Mouse (Mus musculus): ENCODE results near the gene Bad. TPM values are rescaled to one million over a fixed set of nuclear protein-coding genes. Genes with fewer than 3 reads are reported as not detected.
"Not testable (repeated sequence)": the region's sequence is repeated elsewhere in the genome, so short reads cannot be mapped to it uniquely, and the experiment has no call there.

Gene Bad
- total RNA-seq (2017), result 21.9 and 30.1 TPM in 2 replicates

GRCm38 (mm10) chr19:6941372-6942248 lies at the start of gene Bad:
Bad (plus strand) TSS chr19:6941861.
- peak; percentile 67 to 79 for ATAC-seq (replicated peaks in 1 of 2; ENCODE audit: insufficient read depth in 1 of 2, low FRiP score in 2 of 2, low TSS enrichment in 1 of 2, low read depth in 1 of 2, poor library complexity in 2 of 2, severe bottlenecking in 2 of 2)

DNA sequence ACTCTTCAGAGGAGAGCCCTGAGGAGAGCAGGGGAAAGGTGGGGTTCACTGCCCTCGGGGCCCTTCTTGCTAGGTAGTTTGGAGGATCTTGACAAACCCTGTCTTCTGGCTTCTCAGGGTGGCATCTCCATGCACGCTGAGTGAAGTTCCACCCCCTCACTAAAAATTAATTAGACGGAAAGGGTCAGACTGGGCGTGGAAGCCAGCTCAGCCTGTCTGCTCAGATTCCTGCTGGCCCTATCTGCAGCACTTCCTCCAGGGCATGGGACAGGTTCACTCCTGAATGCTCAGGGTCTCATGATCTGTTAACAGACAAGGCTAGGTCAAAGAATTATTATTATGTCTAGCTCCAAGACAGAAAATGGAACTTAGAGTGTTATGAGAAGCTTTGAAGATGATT lies 49.1 kb upstream of the Bad start:
- no peak for ATAC-seq (replicated peaks in 1 of 2; ENCODE audit: insufficient read depth in 1 of 2, low FRiP score in 2 of 2, low TSS enrichment in 1 of 2, low read depth in 1 of 2, poor library complexity in 2 of 2, severe bottlenecking in 2 of 2)

DNA sequence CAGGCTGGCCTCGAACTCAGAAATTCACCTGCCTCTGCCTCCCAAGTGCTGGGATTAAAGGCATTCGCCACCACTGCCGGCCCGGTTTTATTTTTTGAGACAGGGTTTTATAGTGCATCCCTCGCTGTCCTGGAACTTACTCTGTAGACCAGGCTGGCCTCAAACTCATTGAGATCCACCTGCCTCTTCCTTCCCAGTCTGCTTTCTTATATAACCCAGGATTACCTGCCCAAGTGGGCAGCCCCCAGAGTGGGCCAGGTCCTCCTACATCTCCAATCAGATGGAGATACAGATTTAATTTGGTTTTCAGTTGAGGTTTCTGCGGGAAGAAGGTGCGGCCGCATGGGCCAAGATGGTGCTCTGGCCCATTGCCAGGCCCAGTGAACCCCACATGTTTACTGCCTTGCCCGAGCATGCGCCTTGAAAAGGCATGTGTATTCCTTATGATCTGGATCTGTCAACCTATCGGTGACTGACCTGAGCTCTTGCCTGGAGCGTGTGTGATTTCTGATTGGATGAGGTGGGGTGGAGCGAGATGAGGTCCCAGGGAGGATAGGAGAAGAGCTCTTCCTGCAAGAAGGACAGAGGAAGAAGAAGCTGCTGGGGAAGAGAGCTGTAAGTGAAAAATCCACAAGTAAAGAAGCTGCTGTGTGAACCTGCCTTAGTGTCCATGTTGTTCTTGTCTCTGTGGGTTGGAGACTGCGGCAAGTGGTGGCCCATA lies 47.8 kb upstream of the Bad start:
- ATAC-seq (replicated peaks in 1 of 2; ENCODE audit: insufficient read depth in 1 of 2, low FRiP score in 2 of 2, low TSS enrichment in 1 of 2, low read depth in 1 of 2, poor library complexity in 2 of 2, severe bottlenecking in 2 of 2), result no peak

GRCm38 (mm10) chr19:6895608-6896305 lies 45.9 kb upstream of the Bad start:
- ATAC-seq (replicated peaks in 1 of 2; ENCODE audit: insufficient read depth in 1 of 2, low FRiP score in 2 of 2, low TSS enrichment in 1 of 2, low read depth in 1 of 2, poor library complexity in 2 of 2, severe bottlenecking in 2 of 2), result not testable (repeated sequence)

GRCm38 (mm10) chr19:6899641-6900040 lies 42.0 kb upstream of the Bad start:
- no peak for ATAC-seq (replicated peaks in 1 of 2; ENCODE audit: insufficient read depth in 1 of 2, low FRiP score in 2 of 2, low TSS enrichment in 1 of 2, low read depth in 1 of 2, poor library complexity in 2 of 2, severe bottlenecking in 2 of 2)

DNA sequence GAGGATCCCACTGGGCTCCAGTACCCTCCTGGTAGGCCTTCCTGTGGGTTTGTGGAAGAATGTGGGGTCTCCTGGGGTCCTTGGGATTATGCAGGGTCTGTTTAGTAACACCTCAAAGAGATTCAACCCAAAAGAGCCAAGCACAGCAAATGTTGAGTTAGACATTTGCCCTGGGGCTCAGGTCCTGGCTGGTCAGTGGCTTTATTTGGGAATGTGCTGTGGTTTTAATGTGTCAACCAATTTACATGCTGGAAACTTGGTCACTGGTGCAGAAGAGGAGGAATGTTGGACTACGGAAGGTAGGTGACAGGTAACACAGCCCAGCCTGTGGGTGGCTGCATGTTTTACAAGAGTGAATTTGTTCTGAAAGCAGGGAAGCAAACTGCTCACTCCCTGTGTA lies 38.6 kb upstream of the Bad start:
- ATAC-seq (replicated peaks in 1 of 2; ENCODE audit: insufficient read depth in 1 of 2, low FRiP score in 2 of 2, low TSS enrichment in 1 of 2, low read depth in 1 of 2, poor library complexity in 2 of 2, severe bottlenecking in 2 of 2), result no peak

DNA sequence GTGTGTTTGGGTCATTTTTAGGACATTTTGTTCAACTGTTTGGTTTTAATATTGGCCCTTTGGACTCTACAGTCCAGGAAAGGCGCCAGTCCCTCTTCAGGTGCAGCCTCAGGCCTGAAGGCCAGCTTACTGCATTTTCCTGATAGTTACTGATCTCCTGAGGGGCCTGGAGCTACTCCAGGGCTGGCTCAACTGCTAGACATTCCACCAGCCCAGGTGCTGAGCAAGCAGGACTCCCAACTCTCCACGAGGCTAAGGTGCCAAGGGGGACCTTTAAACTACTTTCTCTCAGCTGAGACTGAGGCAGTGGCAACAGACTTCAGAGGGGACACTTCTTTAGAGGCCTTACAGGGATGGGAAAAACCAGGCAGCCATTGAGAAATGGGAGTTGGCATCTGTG lies 36.8 kb upstream of the Bad start:
- ATAC-seq (replicated peaks in 1 of 2; ENCODE audit: insufficient read depth in 1 of 2, low FRiP score in 2 of 2, low TSS enrichment in 1 of 2, low read depth in 1 of 2, poor library complexity in 2 of 2, severe bottlenecking in 2 of 2), result no peak

DNA sequence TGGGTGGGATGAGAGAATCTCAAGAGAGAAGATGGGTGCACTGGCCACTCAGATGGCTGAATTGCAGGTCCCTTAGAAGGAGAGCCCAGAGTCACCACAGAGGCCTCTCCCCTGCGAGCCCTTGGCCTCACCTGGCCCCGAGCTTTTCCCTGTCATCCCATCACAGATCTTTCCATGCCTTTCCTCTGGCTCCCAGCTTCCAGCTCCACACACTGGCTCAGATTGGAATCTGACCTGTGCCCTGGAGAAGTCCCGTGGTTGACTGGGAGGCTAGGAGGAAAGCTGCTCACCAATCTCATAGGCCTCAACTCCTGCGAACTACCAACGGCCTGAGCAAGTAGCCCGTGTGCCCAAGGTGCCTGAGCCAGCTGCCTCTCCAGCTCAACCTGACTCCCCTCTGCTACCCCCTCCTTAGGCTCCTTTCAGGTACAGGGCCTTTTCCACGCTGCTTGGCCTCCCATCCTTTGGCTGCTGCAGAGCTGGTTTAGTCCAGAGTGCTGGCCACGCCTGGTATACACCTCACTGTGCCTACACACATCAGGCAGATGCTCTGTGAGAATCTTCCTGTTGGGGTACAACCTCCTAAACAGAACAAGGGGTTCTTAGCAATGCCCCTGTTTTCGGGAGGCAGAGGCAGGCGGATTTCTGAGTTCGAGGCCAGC lies 36.0 kb upstream of the Bad start:
- ATAC-seq (replicated peaks in 1 of 2; ENCODE audit: insufficient read depth in 1 of 2, low FRiP score in 2 of 2, low TSS enrichment in 1 of 2, low read depth in 1 of 2, poor library complexity in 2 of 2, severe bottlenecking in 2 of 2), result no peak

DNA sequence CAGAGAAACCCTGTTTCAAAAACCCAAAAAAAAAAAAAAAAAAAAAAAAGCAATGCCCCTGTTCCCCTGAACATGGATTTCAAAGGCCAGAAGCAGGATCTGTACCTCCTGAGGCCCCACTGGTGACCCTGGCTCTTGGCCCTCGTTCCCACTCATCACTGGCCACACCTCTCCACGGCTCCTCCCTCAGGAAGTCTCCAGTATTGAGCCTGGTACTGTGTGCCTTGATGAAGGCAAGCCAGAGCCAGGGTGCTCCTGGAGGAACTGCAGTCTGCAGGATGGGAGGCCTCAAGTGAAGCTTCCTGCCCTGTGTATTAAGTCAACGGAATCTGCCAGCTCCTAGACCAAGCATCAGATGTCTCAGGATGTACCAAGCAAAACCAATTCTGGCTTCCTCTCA lies 35.5 kb upstream of the Bad start:
- no peak for ATAC-seq (replicated peaks in 1 of 2; ENCODE audit: insufficient read depth in 1 of 2, low FRiP score in 2 of 2, low TSS enrichment in 1 of 2, low read depth in 1 of 2, poor library complexity in 2 of 2, severe bottlenecking in 2 of 2)

DNA sequence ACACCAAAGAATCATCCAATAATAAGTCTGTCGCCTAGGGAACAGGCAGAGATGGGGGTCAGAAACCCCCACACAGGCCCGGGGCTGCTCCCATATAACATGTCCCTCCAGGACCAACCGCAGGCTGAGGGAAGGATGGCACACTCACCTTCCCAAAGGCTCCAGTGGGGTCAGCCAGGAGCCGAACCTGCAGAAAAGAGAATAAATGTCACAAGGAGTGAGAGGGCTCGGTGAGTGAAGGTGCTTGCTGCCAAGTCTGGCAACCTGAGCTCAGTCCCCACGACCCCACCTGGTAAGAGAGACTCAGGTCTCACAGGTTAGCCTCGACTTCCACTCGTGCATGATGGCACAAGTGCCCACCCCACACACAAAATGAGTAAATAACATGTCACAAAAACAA lies 34.6 kb upstream of the Bad start:
- ATAC-seq (replicated peaks in 1 of 2; ENCODE audit: insufficient read depth in 1 of 2, low FRiP score in 2 of 2, low TSS enrichment in 1 of 2, low read depth in 1 of 2, poor library complexity in 2 of 2, severe bottlenecking in 2 of 2), result no peak

DNA sequence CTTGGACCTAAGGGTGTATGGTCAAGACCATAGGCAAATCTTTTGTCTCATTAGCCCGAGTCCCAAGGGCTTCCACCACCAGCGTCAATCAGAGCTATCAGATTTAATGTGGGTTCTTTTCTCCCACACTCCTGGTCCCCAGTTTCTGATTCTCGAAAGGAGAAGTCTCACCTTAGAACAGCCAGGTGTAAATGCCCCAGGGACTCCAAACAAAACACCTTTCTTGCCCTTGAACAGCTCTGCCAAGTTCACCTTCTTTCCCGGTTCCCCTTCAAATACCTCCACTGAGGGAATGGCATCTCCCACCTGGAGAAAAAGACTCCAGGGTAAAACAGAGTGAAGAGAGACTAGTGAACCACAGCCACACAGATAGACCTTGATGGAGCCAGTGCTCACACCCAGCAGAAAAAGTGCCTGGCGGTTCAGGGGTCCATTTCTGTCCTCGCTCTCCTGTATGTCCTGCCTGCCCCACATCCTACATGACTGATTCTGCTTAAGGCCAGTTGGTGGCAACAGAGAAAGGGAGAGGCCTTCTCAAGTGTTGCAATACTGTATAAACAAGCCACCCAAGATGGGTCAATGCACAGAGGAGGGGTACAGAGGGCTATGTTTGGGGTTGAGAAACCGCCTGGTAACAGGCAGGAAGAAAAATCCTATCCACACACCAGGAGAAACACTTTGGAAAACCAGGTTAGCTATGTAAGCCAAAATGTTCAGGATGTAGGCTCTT lies 33.7 kb upstream of the Bad start:
- ATAC-seq (replicated peaks in 1 of 2; ENCODE audit: insufficient read depth in 1 of 2, low FRiP score in 2 of 2, low TSS enrichment in 1 of 2, low read depth in 1 of 2, poor library complexity in 2 of 2, severe bottlenecking in 2 of 2), result no peak

DNA sequence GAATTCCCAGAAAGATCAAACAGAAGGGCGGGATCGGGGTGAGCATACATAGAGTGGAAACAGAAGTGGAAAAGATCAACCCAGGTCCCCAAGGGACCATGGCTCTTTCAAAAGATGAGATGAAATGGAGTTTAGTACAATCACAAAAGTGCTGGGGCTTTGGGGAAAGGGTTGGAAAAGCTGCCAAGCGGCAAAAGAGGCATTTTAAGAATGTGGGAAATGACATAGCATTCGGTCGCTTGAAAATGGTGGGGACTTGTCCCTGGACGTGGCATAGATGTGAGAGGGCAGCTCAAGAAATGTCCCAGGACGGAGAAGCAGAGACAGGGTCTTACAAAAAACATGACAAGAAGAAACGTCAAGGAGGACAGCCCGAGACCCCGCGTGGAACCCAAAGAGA lies 32.6 kb upstream of the Bad start:
- ATAC-seq (replicated peaks in 1 of 2; ENCODE audit: insufficient read depth in 1 of 2, low FRiP score in 2 of 2, low TSS enrichment in 1 of 2, low read depth in 1 of 2, poor library complexity in 2 of 2, severe bottlenecking in 2 of 2), result no peak

DNA sequence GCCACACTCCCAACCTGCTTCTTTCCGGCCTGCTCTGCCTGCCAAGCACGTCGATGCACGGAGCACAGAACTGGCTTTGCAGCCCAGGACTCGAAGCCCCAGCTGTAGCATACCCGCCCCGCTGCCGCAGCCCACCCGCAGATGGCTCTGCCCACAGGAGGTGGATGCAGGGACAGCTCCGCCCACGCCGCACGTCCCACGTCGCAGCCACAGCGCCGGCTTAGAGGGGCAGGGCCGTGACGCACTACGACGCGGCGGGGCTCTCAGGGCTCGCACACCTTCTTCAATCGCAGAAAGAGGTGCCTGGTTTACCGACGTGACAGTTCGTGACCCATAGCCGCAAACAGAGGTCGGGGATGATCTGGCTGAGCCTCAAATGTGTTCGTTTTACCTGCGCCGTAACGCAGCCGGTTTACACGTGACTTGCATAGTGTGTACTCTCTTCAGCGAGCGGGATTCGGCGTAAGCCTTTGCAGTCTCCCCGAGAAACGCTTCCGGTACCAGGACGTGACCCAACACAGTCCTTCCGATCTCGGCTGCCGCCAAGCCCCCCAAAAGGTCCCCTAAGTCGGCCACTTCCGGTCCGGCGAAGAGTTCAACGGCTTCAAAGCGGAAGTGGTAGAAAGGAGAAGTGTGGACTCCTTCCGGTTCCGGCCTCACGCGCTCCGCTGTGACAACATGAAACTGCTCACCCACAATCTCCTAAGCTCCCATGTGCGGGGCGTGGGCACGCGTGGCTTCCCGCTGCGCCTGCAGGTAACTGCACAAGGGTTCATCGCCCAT lies 32.0 kb upstream of the Bad start, which contains the start of the genes Trmt112 and Prdx5:
TSS of gene Trmt112 (plus strand) at position 192 of the 783 bp plus-strand sequence.
TSS of gene Prdx5 (minus strand) at position 600 of the 783 bp plus-strand sequence.
- ATAC-seq (replicated peaks in 1 of 2; ENCODE audit: insufficient read depth in 1 of 2, low FRiP score in 2 of 2, low TSS enrichment in 1 of 2, low read depth in 1 of 2, poor library complexity in 2 of 2, severe bottlenecking in 2 of 2), result peak; percentile 84 to 86

GRCm38 (mm10) chr19:6910306-6910705 lies 31.4 kb upstream of the Bad start:
- peak; percentile 29 to 43; a peak in 3 of 4 replicates for ATAC-seq (replicated peaks in 1 of 2; ENCODE audit: insufficient read depth in 1 of 2, low FRiP score in 2 of 2, low TSS enrichment in 1 of 2, low read depth in 1 of 2, poor library complexity in 2 of 2, severe bottlenecking in 2 of 2)

DNA sequence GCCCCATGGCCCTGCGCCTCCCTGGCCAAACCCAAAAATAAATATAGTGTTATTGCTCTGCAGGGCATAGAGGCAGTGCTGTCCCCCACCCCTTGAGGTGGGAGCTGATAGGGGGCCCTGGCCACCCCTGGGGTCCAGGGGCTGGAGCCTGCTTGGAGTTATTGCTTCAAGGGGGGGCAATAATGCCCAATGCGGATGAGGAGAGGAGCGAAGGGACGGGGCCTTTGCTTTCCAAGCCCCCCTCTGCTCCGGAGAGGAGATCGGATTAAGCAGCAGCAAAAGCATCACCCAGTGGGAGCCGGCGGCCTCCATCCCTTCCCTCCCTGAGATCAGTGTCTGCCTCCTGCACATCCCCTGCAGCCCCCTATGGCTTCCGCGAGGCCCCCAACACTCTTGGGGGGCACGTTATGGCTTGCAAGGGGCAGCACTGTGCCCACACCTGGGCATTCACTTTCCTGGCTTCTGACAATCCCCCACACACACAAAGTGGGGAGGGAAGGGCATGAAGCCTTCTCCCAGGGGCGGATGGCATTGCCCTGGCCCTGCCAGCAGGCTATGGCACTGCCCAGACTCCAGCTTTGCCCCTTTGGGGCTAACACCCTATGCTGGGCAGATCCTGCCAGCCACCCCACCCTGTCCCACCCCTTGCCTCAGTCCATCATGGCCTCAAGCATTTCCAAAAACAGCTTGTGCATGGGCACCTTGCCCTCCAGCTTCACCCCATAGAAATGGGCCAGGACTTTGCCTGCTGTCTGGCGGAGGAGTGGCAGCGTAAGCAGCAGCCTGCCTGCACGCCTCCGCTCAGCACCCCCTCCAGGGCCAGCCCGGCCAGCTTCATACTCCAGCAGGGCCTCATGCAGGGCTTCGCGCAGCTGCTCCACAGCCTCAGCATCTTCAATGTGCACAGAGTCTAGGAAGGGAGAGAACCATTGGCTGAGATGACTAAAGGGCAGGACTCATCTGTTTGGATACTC lies 30.3 kb upstream of the Bad start:
- ATAC-seq (replicated peaks in 1 of 2; ENCODE audit: insufficient read depth in 1 of 2, low FRiP score in 2 of 2, low TSS enrichment in 1 of 2, low read depth in 1 of 2, poor library complexity in 2 of 2, severe bottlenecking in 2 of 2), result no peak
